Mouse (Mus musculus) MEL (cell line): Measurements from ENCODE around the gene Timm22. TPM values are rescaled to one million over a fixed set of nuclear protein-coding genes. Genes with fewer than 3 reads are reported as not detected.

Experiments
- DNase-seq: peaks from one replicate; pipeline ENCODE4 v3.0.0; 2011; ENCODE audit warnings: low read depth, low spot score
- H3K27ac ChIP-seq: 2 replicates; pipeline ENCODE4 v1.5.1; 2012; ENCODE audit warnings: low read depth, mild to moderate bottlenecking, control low read depth, low read length, moderate library complexity; ENCODE audit not compliant: control insufficient read depth
- H3K27me3 ChIP-seq, 2 experiments: fragments of 150-350 bp in 1 of 2; sonication (generic) in 1 of 2; 2 replicates each; pipeline ENCODE4 v1.6.1; 2012; ENCODE audit warnings: low read length in 2 of 2, mild to moderate bottlenecking in 2 of 2, improper control_type of control experiment in 1 of 2, moderate library complexity in 1 of 2; ENCODE audit not compliant: insufficient read depth in 2 of 2, control insufficient read depth in 1 of 2
- H3K36me3 ChIP-seq, 2 experiments: 2 replicates each; pipeline ENCODE4 v1.6.1; 2012 to 2014; ENCODE audit warnings: low read length in 2 of 2, improper control_type of control experiment in 1 of 2, inconsistent platforms in 1 of 2, mild to moderate bottlenecking in 1 of 2; ENCODE audit not compliant: insufficient read depth in 2 of 2, control insufficient read depth in 1 of 2
- H3K4me1 ChIP-seq, 2 experiments: fragments of 150-350 bp in 1 of 2; sonication (generic) in 1 of 2; 2 replicates each; pipeline ENCODE4 v1.6.1; 2012; ENCODE audit warnings: low read length in 2 of 2, improper control_type of control experiment in 1 of 2, mild to moderate bottlenecking in 1 of 2; ENCODE audit not compliant: insufficient read depth in 2 of 2, control insufficient read depth in 1 of 2
- H3K4me3 ChIP-seq, 2 experiments: fragments of 150-350 bp in 1 of 2; sonication (generic) in 1 of 2; 2 replicates each; pipeline ENCODE4 v1.5.1; 2012; ENCODE audit warnings: low read depth in 2 of 2, low read length in 2 of 2, mild to moderate bottlenecking in 2 of 2, moderate library complexity in 2 of 2, control low read depth in 1 of 2, improper control_type of control experiment in 1 of 2; ENCODE audit not compliant: control insufficient read depth in 1 of 2, insufficient read depth in 1 of 2
- H3K79me2 ChIP-seq: 2 replicates; pipeline ENCODE4 v1.6.1; 2012; ENCODE audit warnings: mild to moderate bottlenecking, low read length, moderate library complexity; ENCODE audit not compliant: control insufficient read depth, poor library complexity, insufficient read depth
- H3K9ac ChIP-seq: 2 replicates; pipeline ENCODE4 v1.6.1; 2012; ENCODE audit warnings: low read depth, mild to moderate bottlenecking, control low read depth, low read length, moderate library complexity; ENCODE audit not compliant: control insufficient read depth, poor library complexity, severe bottlenecking
- H3K9me3 ChIP-seq: fragments of 150-350 bp; sonication (generic); replicated peaks from 2 replicates; pipeline ENCODE4 v1.6.1; 2012; ENCODE audit warnings: mild to moderate bottlenecking, low read length, improper control_type of control experiment, moderate library complexity; ENCODE audit not compliant: insufficient read depth
- CHD2 ChIP-seq: IDR thresholded peaks from 2 replicates; pipeline ENCODE4 v1.6.1; 2011; ENCODE audit warnings: low read length, improper control_type of control experiment
- EP300 ChIP-seq, 2 experiments: IDR thresholded peaks; 2 replicates each; pipeline ENCODE4 v1.6.1; 2011; ENCODE audit warnings: improper control_type of control experiment in 2 of 2, low read length in 2 of 2, low read depth in 1 of 2, mild to moderate bottlenecking in 1 of 2
- ETS1 ChIP-seq: IDR thresholded peaks from 2 replicates; pipeline ENCODE4 v1.6.1; 2012; ENCODE audit warnings: low read depth, mild to moderate bottlenecking, inconsistent platforms, low read length, improper control_type of control experiment, moderate library complexity
- HCFC1 ChIP-seq: IDR thresholded peaks from 2 replicates; pipeline ENCODE4 v1.6.1; 2012; ENCODE audit warnings: low read depth, mild to moderate bottlenecking, inconsistent platforms, low read length, improper control_type of control experiment, moderate library complexity
- MXI1 ChIP-seq: IDR thresholded peaks from 2 replicates; pipeline ENCODE4 v1.6.1; 2011; ENCODE audit warnings: mild to moderate bottlenecking, low read depth, low read length, improper control_type of control experiment
- NRF1 ChIP-seq: IDR thresholded peaks from 2 replicates; pipeline ENCODE4 v1.6.1; 2014; ENCODE audit warnings: low read depth, mild to moderate bottlenecking, inconsistent platforms, low read length, improper control_type of control experiment, moderate library complexity; ENCODE audit not compliant: poor library complexity, insufficient read depth, severe bottlenecking
- RAD21 ChIP-seq: IDR thresholded peaks from 2 replicates; pipeline ENCODE4 v1.6.1; 2011; ENCODE audit warnings: mild to moderate bottlenecking, low read depth, low read length, improper control_type of control experiment
- TAL1 ChIP-seq: IDR thresholded peaks from 2 replicates; pipeline ENCODE4 v1.6.1; 2012; ENCODE audit warnings: mild to moderate bottlenecking, inconsistent platforms, low read length, moderate library complexity, mixed read lengths
- USF2 ChIP-seq, 2 experiments: IDR thresholded peaks; 2 replicates each; pipeline ENCODE4 v1.6.1; 2011 to 2012; ENCODE audit warnings: improper control_type of control experiment in 2 of 2, low read length in 2 of 2, borderline replicate concordance in 1 of 2, inconsistent platforms in 1 of 2, low read depth in 1 of 2, mild to moderate bottlenecking in 1 of 2; ENCODE audit not compliant: insufficient read depth in 1 of 2
- ZC3H11A ChIP-seq: IDR thresholded peaks from 2 replicates; pipeline ENCODE4 v1.6.1; 2012; ENCODE audit warnings: low read depth, mild to moderate bottlenecking, inconsistent platforms, low read length, improper control_type of control experiment
- ZMIZ1 ChIP-seq: IDR thresholded peaks from 2 replicates; pipeline ENCODE4 v1.6.1; 2012; ENCODE audit warnings: low read depth, mild to moderate bottlenecking, inconsistent platforms, low read length, improper control_type of control experiment, moderate library complexity
- polyA plus RNA-seq, 2 experiments: library from polyadenylated mRNA; stranded (reverse) in 1 of 2; unstranded in 1 of 2; fragments of >175 nt in 1 of 2; fragments of >200 nt in 1 of 2; gene quantifications; 2 replicates each; pipeline versions ENCODE4 v1.2.1 to v1.2.4; 2012; ENCODE audit warnings: low replicate concordance in 2 of 2, low read depth in 1 of 2; ENCODE audit not compliant: insufficient read length in 2 of 2, insufficient read depth in 1 of 2, missing spikeins in 1 of 2
- total RNA-seq: library from RNA; depleted of rRNA; stranded (reverse); fragments of 300-350 nt; gene quantifications from 2 replicates; pipeline ENCODE4 v1.2.3, GENCODE M21; 2012

The Timm22 gene
- total and polyA plus RNA-seq, 3 experiments, result 47.4 to 77.0 TPM; not detected in 1

DNA sequence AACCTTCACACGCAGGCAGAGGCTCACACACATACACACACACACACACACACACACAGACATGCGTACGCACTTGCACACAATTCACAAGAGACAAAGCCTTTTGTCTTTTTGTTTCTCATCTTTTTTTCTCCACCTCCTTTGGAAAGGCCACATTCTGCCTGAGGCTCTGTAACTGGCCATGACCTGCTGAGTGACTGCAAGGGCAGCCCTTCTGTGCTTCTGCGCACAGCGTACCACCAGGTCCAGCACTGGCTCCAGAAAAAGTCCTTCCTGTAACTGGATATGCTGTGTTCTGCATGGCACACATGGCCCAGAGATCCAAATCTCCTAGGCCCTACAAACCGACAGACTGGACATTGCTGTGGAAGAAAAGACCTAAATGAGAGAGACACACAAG lies 46.5 kb upstream of the Timm22 start:
- Histone ChIP-seq H3K4me3 (no peak overlapping the region), H3K9ac (no peak overlapping the region), H3K27me3 (no peaks in the 10 kb centered on the region), H3K4me1 (no peaks in the 10 kb centered on the region), H3K9me3 (no peaks in the 10 kb centered on the region), H3K79me2 (no peaks in the 10 kb centered on the region; the same call in 1 of the 2 replicates), H3K36me3 (no peaks in the 10 kb centered on the region; a peak in 1 of 4 replicates), H3K27ac (no peak overlapping the region)
- no peak for DNase-seq
- TF ChIP-seq ETS1, result no peak
- no peak for TF ChIP-seq RAD21
- no peak for TF ChIP-seq MXI1
- TF ChIP-seq ZC3H11A, result no peak

DNA sequence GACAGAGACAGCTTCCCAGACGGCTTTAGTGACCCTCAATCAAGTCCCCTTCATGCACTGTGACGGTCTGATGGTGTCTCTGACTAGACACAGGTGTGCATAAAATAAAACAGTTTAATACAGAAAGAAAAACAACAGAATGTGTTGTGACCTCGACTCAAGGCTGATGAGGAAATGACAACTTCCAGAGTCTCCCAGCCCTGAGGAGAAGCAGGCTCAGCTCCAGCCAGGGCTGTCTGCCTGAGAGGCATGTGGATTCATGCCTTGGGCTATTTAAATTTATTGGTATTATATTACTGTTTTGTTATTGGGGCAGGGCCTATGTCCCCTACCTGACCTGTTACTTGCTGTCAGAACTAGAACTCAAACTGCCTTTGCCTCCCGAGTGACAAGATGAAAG lies 45.3 kb upstream of the Timm22 start:
- H3K9me3 ChIP-seq, result no peaks in the 10 kb centered on the region
- H3K27me3 ChIP-seq, result no peaks in the 10 kb centered on the region
- no peak overlapping the region for H3K27ac ChIP-seq
- H3K36me3 ChIP-seq, result peaks cover 0 to 3% of the 10 kb centered on the region in 2 experiments; a peak in 1 of 4 replicates
- 0 out of 4 replicates have a peak, but pooled peaks cover 0 to under 1% of the 10 kb centered on the region in 2 experiments for H3K4me1 ChIP-seq
- no peak overlapping the region for H3K9ac ChIP-seq
- H3K79me2 ChIP-seq, result no peaks in the 10 kb centered on the region
- TF ChIP-seq ZC3H11A, result no peak
- no peak for TF ChIP-seq HCFC1
- TF ChIP-seq USF2 (IDR thresholded peaks at IDR 0.05; ENCODE audit: borderline replicate concordance in 1 of 2, insufficient read depth in 1 of 2, low read depth in 1 of 2, low read length in 2 of 2), result no peak
- TF ChIP-seq NRF1, result no peak
- no peak for TF ChIP-seq ZMIZ1
- TF ChIP-seq CHD2, result no peak
- no peak for DNase-seq
- no peak overlapping the region for H3K4me3 ChIP-seq

DNA sequence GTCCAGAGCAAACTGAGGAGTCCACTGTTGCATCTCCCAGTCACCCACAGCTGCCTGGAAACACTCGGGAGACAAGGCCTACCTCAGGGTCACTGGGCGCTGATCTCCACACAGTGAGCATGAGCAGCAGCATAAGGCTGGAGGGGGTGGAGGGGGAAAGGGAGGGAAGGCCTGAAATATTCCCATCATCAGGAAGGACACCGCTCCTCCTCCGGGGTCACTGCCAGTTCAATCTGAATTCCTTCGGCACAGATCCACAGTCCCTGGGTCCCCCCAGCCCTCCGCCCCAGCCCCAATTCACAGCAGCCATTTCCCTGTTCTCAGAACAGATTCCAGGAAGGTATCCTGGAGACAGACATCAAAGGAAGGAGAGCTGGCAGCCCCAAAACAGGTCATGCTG lies 43.6 kb upstream of the Timm22 start:
- no peaks in the 10 kb centered on the region for H3K27me3 ChIP-seq
- no peak overlapping the region for H3K9ac ChIP-seq
- H3K27ac ChIP-seq, result no peak overlapping the region
- peaks cover 4 to 14% of the 10 kb centered on the region in 2 experiments for H3K4me1 ChIP-seq
- peaks cover 3 to 8% of the 10 kb centered on the region in 2 experiments; a peak in 2 of 4 replicates for H3K36me3 ChIP-seq
- H3K9me3 ChIP-seq, result no peaks in the 10 kb centered on the region
- no peak for TF ChIP-seq TAL1
- TF ChIP-seq EP300 (IDR thresholded peaks at IDR 0.05; ENCODE audit: low read depth in 1 of 2, low read length in 2 of 2), result no peak
- H3K79me2 ChIP-seq, result no peaks in the 10 kb centered on the region
- H3K4me3 ChIP-seq, result no peak overlapping the region
- DNase-seq, result no peak
